Comparison of ENCODE assay signal across 11 mouse cellular contexts in genomic region chr4:58944695-58945094, GRCm38 (mm10). TPM values are rescaled to one million over a fixed set of nuclear protein-coding genes. Genes with fewer than 3 reads are reported as not detected.
DNase-seq lines count a peak whose midpoint lies in the region; ATAC-seq lines count a peak whose summit lies in the region.
"Had no signal": no experiment of that assay in that cellular context is flagged by ENCODE, and none has a peak within 500 bp of the region (broad histone marks: within the 10 kb centered on the region; RNA-seq: fewer than 3 reads in every experiment).

No protein-coding gene starts in this region.

- no peak overlapping the region for H3K27ac ChIP-seq in neural tube, embryonic 12.5 days
- no peak overlapping the region for H3K27ac ChIP-seq in limb, embryonic 13.5 days
- no peak overlapping the region for H3K27ac ChIP-seq in liver, embryonic 12.5 days
- H3K27ac ChIP-seq: macrophage had no signal

- H3K36me3 ChIP-seq in neural tube, embryonic 12.5 days: no peaks in the 10 kb centered on the region
- no peaks in the 10 kb centered on the region for H3K36me3 ChIP-seq in limb, embryonic 13.5 days
- H3K36me3 ChIP-seq in liver, embryonic 12.5 days: no peaks in the 10 kb centered on the region

- H3K9me3 ChIP-seq in neural tube, embryonic 12.5 days: no peaks in the 10 kb centered on the region
- H3K9me3 ChIP-seq in limb, embryonic 13.5 days: no peaks in the 10 kb centered on the region
- H3K9me3 ChIP-seq in liver, embryonic 12.5 days (replicated peaks): no peaks in the 10 kb centered on the region

- no peak overlapping the region for H3K4me3 ChIP-seq in neural tube, embryonic 12.5 days
- peak overlapping the region; percentile 77 for H3K4me3 ChIP-seq in limb, embryonic 13.5 days
- H3K4me3 ChIP-seq in liver, embryonic 12.5 days: no peak overlapping the region

- peaks cover 7% of the 10 kb centered on the region for H3K27me3 ChIP-seq in neural tube, embryonic 12.5 days (replicated peaks)
- no peaks in the 10 kb centered on the region for H3K27me3 ChIP-seq in limb, embryonic 13.5 days
- H3K27me3 ChIP-seq in liver, embryonic 12.5 days (replicated peaks): peaks cover 43% of the 10 kb centered on the region

- peaks cover 8% of the 10 kb centered on the region; the same call in 1 of the 2 replicates for H3K4me1 ChIP-seq in neural tube, embryonic 12.5 days
- peaks cover 15% of the 10 kb centered on the region; the same call in 1 of the 2 replicates for H3K4me1 ChIP-seq in limb, embryonic 13.5 days
- peaks cover 9% of the 10 kb centered on the region for H3K4me1 ChIP-seq in liver, embryonic 12.5 days

- ATAC-seq in neural tube, embryonic 12.5 days (ENCODE audit: low FRiP score, low read depth): no peak
- ATAC-seq in limb, embryonic 13.5 days (ENCODE audit: low FRiP score, low read depth): no peak
- no peak for ATAC-seq in liver, embryonic 12.5 days
- ATAC-seq: intestine, postnatal 0 days; Patski had no signal

- H3K9ac ChIP-seq in neural tube, embryonic 12.5 days: no peak overlapping the region
- H3K9ac ChIP-seq in limb, embryonic 13.5 days: 0 out of 2 replicates have a peak overlapping the region, but pooled peaks have one; percentile 14
- H3K9ac ChIP-seq in liver, embryonic 12.5 days: no peak overlapping the region

- H3K4me2 ChIP-seq in neural tube, embryonic 12.5 days (replicated peaks): peak overlapping the region; percentile 67
- peak overlapping the region; percentile 91 for H3K4me2 ChIP-seq in limb, embryonic 13.5 days (replicated peaks)
- H3K4me2 ChIP-seq in liver, embryonic 12.5 days: no peak overlapping the region; the same call in 1 of the 2 replicates

- DNase-seq in frontal cortex, postnatal 36 days (ENCODE audit: low spot score in 2 of 2): peak; percentile 40 to 55
- no peak for DNase-seq in frontal cortex, postnatal 10 days (ENCODE audit: low spot score in 2 of 2)
- DNase-seq in neural tube, embryonic 10.5 days (ENCODE audit: extremely low spot score, low spot score): no peak
- DNase-seq in telencephalon, adult 2 months (ENCODE audit: low read depth, low spot score): peak; percentile 48
- no peak for DNase-seq in T-cell, adult 2 months (ENCODE audit: low spot score)

- 44% methylated on average over 5 of the region's 5 CpGs for WGBS in neural tube, embryonic 12.5 days
- WGBS in limb, embryonic 13.5 days: 64% methylated on average over 5 of the region's 5 CpGs
- WGBS in liver, embryonic 12.5 days (ENCODE audit: insufficient replicate concordance): 39% methylated on average over 5 of the region's 5 CpGs

RNA-seq across cellular contexts. Expression of gene Zkscan16, which starts 1.3 kb away (rescaled TPM):
- 0.50 and 1.2 TPM in 2 replicates for polyA plus RNA-seq in neural tube, embryonic 12.5 days (2016; fragmentation: Nextera tagmentation; extraction: Ambion mirVana)
- 1.1 and 1.2 TPM in 2 replicates for polyA plus RNA-seq in limb, embryonic 13.5 days (2015; fragmentation: Nextera tagmentation; extraction: Ambion mirVana)
- polyA plus RNA-seq in liver, embryonic 12.5 days (2016; fragmentation: Nextera tagmentation; extraction: Ambion mirVana): 0.12 and 0.14 TPM in 2 replicates
- polyA plus RNA-seq: macrophage had no signal

RNA-seq across cellular contexts. Expression of gene Ecpas, which starts 32.1 kb away (rescaled TPM):
- polyA plus RNA-seq in neural tube, embryonic 12.5 days (2016; fragmentation: Nextera tagmentation; extraction: Ambion mirVana): 39.0 and 39.7 TPM in 2 replicates
- polyA plus RNA-seq in limb, embryonic 13.5 days (2015; fragmentation: Nextera tagmentation; extraction: Ambion mirVana): 31.6 and 33.9 TPM in 2 replicates
- 30.1 and 35.2 TPM in 2 replicates for polyA plus RNA-seq in liver, embryonic 12.5 days (2016; fragmentation: Nextera tagmentation; extraction: Ambion mirVana)

RNA-seq across cellular contexts. Expression of gene Ptgr1, which starts 42.2 kb away (rescaled TPM):
- 10.8 and 12.1 TPM in 2 replicates for polyA plus RNA-seq in neural tube, embryonic 12.5 days (2016; fragmentation: Nextera tagmentation; extraction: Ambion mirVana)
- polyA plus RNA-seq in limb, embryonic 13.5 days (2015; fragmentation: Nextera tagmentation; extraction: Ambion mirVana): 23.8 and 25.5 TPM in 2 replicates
- polyA plus RNA-seq in liver, embryonic 12.5 days (2016; fragmentation: Nextera tagmentation; extraction: Ambion mirVana): 14.1 and 15.0 TPM in 2 replicates

RNA-seq across cellular contexts. Expression of gene Dnajc25, which starts 50.2 kb away (rescaled TPM):
- polyA plus RNA-seq in neural tube, embryonic 12.5 days (2016; fragmentation: Nextera tagmentation; extraction: Ambion mirVana): 5.9 and 8.1 TPM in 2 replicates
- polyA plus RNA-seq in limb, embryonic 13.5 days (2015; fragmentation: Nextera tagmentation; extraction: Ambion mirVana): 15.7 and 16.6 TPM in 2 replicates
- 8.2 and 9.2 TPM in 2 replicates for polyA plus RNA-seq in liver, embryonic 12.5 days (2016; fragmentation: Nextera tagmentation; extraction: Ambion mirVana)

RNA-seq across cellular contexts. Expression of gene Gm20503, which starts 58.3 kb away (rescaled TPM):
- polyA plus RNA-seq in neural tube, embryonic 12.5 days (2016; fragmentation: Nextera tagmentation; extraction: Ambion mirVana): 10.0 and 10.4 TPM in 2 replicates
- 19.3 and 20.3 TPM in 2 replicates for polyA plus RNA-seq in limb, embryonic 13.5 days (2015; fragmentation: Nextera tagmentation; extraction: Ambion mirVana)
- 11.4 and 12.4 TPM in 2 replicates for polyA plus RNA-seq in liver, embryonic 12.5 days (2016; fragmentation: Nextera tagmentation; extraction: Ambion mirVana)
- polyA plus RNA-seq: macrophage had no signal

Comparison
In these comparisons a context has a peak if more than half of its experiments do, and no peak if none do; other contexts are left out.
1. DNase-seq: peak in frontal cortex, postnatal 36 days (2 of 2) and telencephalon, adult 2 months (single experiment); none in frontal cortex, postnatal 10 days (0 of 2), neural tube, embryonic 10.5 days (single experiment) and T-cell, adult 2 months (single experiment).